Mouse (Mus musculus): Measurements from ENCODE around the gene Abca7.
"Not testable (repeated sequence)": the region's sequence is repeated elsewhere in the genome, so short reads cannot be mapped to it uniquely, and the experiment has no call there.

Abca7 gene

GRCm38 (mm10) chr10:79996272-79997033 lies at the start of gene Abca7:
TSS of gene Abca7 (plus strand) at chr10:79996494.
- peak; percentile 94 for DNase-seq (ENCODE audit: low read depth, low spot score)

DNA sequence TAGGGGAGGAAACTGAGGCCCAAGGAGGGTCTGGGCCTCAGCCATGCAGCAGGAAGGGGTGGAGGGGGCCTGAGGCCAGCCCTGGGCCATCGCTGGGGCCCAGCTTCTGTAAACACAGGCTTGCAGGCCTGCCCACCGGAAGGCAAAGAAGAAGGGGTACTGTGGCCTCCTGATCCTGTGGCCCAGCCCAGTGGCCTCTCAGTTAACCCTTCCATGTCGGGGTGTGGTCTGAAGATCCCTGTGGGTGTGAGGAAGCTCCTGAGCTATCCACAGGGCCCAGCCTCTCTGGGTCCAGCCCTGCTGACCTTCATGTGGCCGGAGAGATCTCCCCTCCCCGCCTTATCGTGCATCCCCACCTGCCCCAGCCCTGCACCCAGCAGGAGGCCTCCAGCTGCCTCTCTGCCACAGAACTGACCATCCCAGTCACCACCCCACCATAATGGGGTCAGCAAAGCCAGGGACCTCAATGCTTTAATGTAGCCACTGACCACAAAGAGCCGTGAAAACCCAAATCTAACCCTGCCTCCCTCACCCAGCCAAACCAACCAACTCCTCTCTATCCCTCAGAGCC lies 49.5 kb upstream of the Abca7 start:
- DNase-seq (ENCODE audit: low read depth, low spot score): no peak

DNA sequence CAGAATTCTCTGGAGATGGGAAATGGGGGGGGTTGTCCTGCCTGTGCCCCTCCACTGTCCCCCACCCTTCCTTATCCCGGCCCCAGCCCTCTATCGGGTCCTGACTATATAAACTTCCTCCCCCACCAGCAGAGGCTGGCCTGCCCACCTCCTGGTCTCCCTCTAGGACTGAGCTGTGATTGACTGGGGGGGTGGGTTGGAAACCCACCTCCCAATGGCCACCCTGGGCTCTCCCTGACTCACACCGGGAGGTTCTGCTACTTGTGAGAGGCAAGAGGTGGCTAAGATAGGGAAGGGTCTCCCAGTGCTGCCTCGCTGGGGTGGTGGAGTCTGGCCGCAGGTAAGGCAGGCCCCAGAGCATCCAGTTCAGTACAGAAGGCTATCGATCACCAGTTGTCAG lies 48.8 kb upstream of the Abca7 start:
- no peak for DNase-seq (ENCODE audit: low read depth, low spot score)

DNA sequence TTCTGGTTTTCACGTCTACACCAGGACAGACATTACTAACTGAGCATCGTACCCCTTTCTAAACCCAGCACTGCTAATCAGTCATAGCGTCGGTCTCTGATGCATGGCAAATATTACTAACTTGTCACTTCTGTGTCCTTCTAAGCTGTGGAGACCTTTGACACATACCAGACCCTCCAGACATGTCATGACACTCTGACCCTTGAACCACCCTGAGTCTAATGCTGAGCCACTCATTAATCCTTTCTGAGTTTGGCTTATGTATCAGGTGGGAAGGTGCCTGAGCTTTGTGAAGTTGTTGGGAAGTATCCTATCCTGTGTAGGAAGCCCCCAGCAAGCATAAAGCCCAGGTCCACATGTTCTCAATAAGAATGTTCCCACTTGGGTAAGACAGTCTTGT lies 46.4 kb upstream of the Abca7 start:
- DNase-seq (ENCODE audit: low read depth, low spot score): no peak

- DNase-seq (ENCODE audit: low read depth, low spot score): no peak
Measured at GRCm38 (mm10) chr10:79950661-79951060, 45.6 kb upstream of the Abca7 start.

DNA sequence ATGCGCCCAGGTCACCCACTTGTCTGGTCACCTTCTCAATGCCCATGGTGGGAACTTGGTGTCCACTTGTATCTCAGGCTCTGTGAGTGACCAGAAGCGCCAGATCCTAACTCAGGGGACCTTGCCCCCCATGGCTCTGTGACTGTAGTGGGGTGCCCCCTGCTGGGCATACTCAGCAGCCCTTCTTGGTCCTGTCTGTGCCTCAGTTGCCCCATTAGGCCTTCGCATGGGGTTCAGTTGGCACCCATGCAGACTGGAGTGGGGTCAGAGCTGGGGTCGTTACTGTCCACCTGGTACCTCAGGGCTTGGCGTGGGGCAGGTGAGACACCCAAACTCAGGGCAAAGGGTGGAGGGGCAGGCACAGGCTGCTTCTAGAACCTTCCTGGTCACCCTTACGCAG lies 42.3 kb upstream of the Abca7 start:
- DNase-seq (ENCODE audit: low read depth, low spot score): no peak

GRCm38 (mm10) chr10:79955691-79956090 lies 40.6 kb upstream of the Abca7 start:
- DNase-seq (ENCODE audit: low read depth, low spot score): no peak

DNA sequence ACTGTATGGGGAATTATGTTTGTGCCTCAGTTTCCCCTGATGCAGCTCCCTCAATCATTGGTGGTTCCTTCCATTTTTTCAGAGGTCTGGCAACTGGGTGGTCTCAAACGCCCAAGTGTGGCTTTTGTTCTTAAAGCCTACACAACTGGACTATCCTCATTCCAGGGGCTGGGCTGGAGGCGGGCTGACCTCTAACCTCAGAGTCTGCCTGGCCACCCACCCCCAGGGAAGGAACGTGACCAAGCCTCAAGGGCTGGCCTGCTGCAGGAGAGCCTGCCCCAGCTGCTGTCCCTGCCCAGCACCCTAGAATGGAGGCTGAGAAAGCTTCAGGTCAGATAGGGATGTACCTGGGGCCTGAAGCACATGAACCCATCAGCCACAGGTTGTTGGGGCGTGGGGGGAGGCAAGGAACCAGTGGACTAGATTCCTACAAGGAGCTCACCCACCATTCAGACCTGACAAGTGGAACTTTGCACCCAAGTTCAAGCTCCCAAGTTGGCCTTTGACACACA lies 39.6 kb upstream of the Abca7 start:
- DNase-seq (ENCODE audit: low read depth, low spot score): no peak

DNA sequence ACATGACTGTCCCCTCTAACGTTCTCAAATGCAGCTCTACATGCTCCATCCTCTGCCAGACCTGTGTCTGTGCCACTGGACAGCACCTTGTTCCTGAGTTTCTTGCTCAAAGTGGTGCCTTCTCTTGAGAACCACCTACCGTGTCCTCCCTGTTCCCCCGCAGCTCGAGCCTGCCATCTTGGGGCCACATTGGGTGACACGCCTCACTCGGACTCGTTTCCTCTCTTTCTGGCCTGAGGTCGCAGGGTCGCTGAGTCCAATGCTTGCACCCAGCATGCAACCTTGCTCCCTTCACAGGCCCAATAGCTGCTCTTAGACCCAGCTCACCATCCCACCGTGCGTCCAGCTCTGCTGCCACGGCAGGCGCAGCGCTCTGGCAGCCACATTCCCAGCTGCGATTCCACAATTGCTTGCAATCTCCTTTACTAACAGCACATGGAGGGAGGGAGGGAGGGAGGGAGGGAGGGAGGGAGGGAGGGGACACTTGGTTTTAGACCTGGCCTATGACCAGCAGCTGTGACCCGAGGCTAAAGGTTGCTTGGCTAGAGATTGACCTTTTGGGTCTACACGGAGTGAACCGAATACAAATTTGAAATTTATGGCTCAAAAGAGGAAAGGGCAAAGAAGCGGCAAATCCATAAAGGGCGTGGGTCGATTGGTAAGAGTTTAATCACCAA lies 38.0 kb upstream of the Abca7 start:
- DNase-seq (ENCODE audit: low read depth, low spot score): peak; percentile 68

GRCm38 (mm10) chr10:79959412-79959811 lies 36.9 kb upstream of the Abca7 start:
- not testable (repeated sequence) for DNase-seq (ENCODE audit: low read depth, low spot score)

GRCm38 (mm10) chr10:79959847-79960601 lies 36.3 kb upstream of the Abca7 start, which contains the start of gene Wdr18:
TSS of gene Wdr18 (plus strand) at chr10:79960152.
- peak; percentile 100 for DNase-seq (ENCODE audit: low read depth, low spot score)

DNA sequence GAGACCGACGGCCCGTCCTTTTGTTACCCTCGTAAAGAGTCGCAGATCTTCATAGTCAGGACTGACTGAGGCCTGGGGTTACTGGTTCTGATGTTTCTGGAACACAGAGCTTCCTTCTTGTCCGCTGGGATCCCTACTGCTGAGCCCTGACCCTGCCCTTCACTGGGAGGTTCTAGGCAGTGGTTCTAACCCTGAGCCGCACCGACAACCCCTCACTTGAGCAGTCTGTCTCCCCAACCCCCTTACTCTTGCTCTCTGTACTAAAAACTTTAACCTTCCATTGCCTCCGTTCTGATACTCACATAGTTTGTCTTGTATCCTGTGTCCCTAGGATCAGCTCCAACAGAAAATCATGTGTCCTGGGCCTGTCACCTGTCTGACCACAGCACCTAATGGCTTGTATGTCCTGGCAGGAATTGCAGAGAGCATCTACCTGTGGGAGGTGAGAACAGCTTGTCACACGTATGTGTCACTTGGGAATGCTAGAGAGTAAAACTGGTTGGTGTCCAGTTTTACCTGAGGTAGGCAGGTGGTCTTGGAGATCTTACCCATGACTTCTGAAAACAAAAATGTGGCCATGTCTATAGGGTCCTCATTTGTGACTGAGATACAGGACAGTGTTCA lies 35.5 kb upstream of the Abca7 start:
- DNase-seq (ENCODE audit: low read depth, low spot score): no peak

- no peak for DNase-seq (ENCODE audit: low read depth, low spot score)
Measured at GRCm38 (mm10) chr10:79964727-79965126, 31.6 kb upstream of the Abca7 start.

- no peak for DNase-seq (ENCODE audit: low read depth, low spot score)
Measured at GRCm38 (mm10) chr10:79965325-79965724, 31.0 kb upstream of the Abca7 start.

DNA sequence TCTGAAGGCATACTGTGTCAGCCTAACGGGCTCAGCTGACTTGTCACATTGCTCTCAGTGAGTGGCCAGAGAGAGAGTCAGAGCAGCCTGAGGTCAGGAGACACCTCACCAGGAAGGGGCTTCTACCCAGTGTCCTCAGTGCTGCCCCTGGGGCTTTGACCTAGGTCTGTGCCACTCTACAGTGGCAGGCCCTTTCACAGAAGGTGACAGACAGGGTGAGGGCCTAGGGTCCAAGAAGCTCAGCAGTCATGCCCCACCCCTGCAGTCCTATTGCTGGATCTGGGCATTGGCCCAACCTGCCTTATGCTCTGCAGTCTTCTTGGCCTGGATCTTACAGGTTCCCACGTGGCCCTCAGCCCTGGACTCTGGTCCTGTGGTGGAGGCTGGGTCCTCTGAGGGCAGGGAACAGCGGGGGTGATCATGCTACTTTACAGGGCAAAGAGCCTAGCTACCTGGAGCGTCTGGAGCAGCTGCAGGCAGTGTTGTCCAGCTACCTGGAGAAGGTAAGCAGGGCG lies 29.4 kb upstream of the Abca7 start:
- DNase-seq (ENCODE audit: low read depth, low spot score): no peak

- DNase-seq (ENCODE audit: low read depth, low spot score): no peak
Measured at GRCm38 (mm10) chr10:79968181-79968580, 28.1 kb upstream of the Abca7 start.

DNA sequence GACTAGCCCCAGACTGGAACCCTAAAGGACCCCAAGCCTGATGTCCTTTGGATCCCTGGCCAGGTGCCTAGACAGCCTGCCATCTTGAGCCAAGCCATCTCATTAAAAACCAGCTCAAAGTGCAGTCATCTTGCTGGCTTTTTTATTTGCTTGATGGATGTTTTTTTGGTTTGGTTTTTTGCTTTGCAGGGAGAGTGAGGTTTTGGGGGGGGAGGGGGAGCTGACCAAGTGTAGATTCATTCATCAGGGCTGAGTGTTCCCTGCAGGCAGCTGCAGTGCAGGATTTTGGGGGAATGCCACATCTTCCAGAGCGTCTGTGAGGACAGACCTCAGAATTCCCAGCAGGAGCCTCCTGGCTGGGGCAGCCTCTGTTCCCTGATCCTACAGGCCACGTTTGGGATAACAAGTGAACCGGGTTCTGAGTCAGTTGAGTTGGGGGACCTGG lies 27.1 kb upstream of the Abca7 start:
- DNase-seq (ENCODE audit: low read depth, low spot score): no peak

DNA sequence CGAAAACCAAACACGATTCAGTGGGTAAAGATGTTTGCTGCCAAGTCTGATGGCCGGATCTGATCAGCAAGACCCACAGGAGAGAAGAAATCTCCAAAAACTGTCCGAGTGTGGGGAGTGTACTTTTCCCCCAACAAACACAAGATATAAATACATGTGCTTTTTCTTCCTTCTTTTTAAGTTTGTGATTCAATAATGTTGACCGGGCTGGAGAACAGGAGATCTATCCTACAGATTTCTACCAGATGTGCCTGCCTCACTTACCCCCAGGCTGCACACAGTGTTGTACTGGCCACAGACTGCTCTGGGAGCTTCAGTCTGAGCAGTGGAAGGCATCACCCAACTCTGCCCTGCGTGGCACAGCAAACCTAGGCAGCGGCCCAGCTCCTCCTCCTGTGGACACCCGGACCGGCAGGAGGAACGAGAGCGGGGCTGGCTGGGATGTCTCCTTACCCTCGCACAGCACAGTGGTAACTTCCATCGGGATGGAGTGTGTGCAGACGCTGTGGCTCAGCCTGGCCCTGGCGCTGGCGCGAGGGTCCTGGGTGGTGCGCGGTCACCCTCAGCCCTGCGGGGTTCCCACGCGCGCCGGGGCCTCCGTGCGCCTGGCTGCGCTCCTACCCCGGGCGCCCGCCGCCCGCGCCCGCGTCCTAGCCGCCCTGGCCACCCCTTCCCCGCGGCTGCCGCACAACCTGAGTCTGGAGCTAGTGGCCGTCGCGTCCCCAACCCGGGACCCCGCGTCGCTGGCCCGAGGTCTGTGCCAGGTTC lies 25.7 kb upstream of the Abca7 start, which contains the start of gene Grin3b:
TSS of gene Grin3b (plus strand) at position 301 of the 768 bp plus-strand sequence.
- no peak for DNase-seq (ENCODE audit: low read depth, low spot score)

DNA sequence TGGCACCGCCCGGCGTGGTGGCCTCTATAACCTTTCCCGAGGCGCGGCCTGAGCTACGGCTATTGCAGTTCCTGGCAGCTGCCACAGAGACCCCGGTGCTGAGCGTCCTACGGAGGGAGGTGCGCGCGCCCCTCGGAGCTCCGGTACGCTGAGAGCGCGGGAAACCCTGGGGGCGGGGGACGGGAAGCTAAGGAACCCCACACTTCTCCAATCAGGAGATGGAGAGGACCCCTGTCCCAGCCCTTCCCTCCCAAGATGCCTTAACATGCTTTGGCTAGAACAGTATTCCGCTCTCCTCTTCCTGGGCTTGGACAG lies 25.2 kb upstream of the Abca7 start:
- DNase-seq (ENCODE audit: low read depth, low spot score): no peak

GRCm38 (mm10) chr10:79972831-79973230 lies 23.5 kb upstream of the Abca7 start:
- no peak for DNase-seq (ENCODE audit: low read depth, low spot score)
